Mouse (Mus musculus) myocyte (in vitro differentiated cells): ENCODE data around the gene Gm10570.

Source experiments
- CEBPB ChIP-seq: IDR thresholded peaks from 2 replicates; pipeline ENCODE4 v1.6.1; 2011; ENCODE audit warnings: mild to moderate bottlenecking, moderate library complexity; ENCODE audit not compliant: poor library complexity, insufficient read depth, severe bottlenecking
- E2F4 ChIP-seq: IDR thresholded peaks from one replicate; pipeline ENCODE4 v1.6.1; 2011; ENCODE audit warnings: mild to moderate bottlenecking, control low read depth, moderate library complexity; ENCODE audit not compliant: insufficient read depth
- MAX ChIP-seq: IDR thresholded peaks from one replicate; pipeline ENCODE4 v1.6.1; 2011; ENCODE audit warnings: low read depth, mild to moderate bottlenecking, control low read depth
- MYOD1 ChIP-seq, 3 experiments: IDR thresholded peaks; one replicate each; pipeline ENCODE4 v1.6.1; 2011; ENCODE audit warnings: control low read depth in 2 of 3, low read depth in 2 of 3, mild to moderate bottlenecking in 2 of 3, moderate library complexity in 1 of 3; ENCODE audit not compliant: insufficient read length in 2 of 3, control insufficient read depth in 1 of 3
- POLR2A ChIP-seq: IDR thresholded peaks from one replicate; pipeline ENCODE4 v1.6.1; 2011; ENCODE audit warnings: low read depth, mild to moderate bottlenecking, control low read depth, moderate library complexity; ENCODE audit not compliant: insufficient read length
- POLR2AphosphoS2 ChIP-seq: IDR thresholded peaks from one replicate; pipeline ENCODE4 v1.6.1; 2011; ENCODE audit warnings: low read depth, control low read depth; ENCODE audit not compliant: insufficient read length
- REST ChIP-seq: IDR thresholded peaks from one replicate; pipeline ENCODE4 v1.6.1; 2011; ENCODE audit warnings: mild to moderate bottlenecking, control low read depth, moderate library complexity; ENCODE audit not compliant: insufficient read depth, insufficient read length
- SRF ChIP-seq: IDR thresholded peaks from one replicate; pipeline ENCODE4 v1.6.1; 2011; ENCODE audit warnings: low read depth; ENCODE audit not compliant: control insufficient read depth, insufficient read length
- TCF12 ChIP-seq: IDR thresholded peaks from one replicate; pipeline ENCODE4 v1.6.1; 2011; ENCODE audit warnings: mild to moderate bottlenecking, control low read depth; ENCODE audit not compliant: poor library complexity, insufficient read depth, severe bottlenecking

DNA sequence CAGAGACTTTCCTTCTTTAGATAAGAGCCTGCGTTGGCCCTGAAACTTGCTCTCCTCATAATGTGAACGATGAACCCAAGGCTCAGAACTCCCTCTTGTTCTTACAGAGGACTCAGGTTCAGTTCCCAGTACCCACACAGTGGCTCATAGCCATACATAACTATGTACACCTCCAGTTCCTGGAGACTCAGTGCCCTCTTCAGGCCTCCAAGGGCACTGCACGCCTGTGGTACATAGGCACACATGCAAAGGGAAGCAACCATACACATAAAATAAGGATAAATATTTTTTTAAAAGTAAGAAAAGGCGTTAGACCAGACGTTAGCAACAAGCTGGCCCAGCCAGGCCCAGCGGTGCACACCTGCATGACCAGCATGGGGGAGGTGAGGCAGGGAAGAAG, 41.2 kb upstream of the Gm10570 start:
- TF ChIP-seq POLR2AphosphoS2 (no peak), POLR2A (no peak), TCF12 (no peak), REST (no peak), MYOD1 (IDR thresholded peaks at IDR 0.05; ENCODE audit: control insufficient read depth in 1 of 3, insufficient read length in 2 of 3, low read depth in 2 of 3) (no peak), E2F4 (no peak), CEBPB (no peak), SRF (no peak), MAX (no peak)
